Mouse (Mus musculus): ENCODE measurements around the gene Ppp1r35. TPM values are rescaled to one million over a fixed set of nuclear protein-coding genes. Genes with fewer than 3 reads are reported as not detected.
"Not testable (repeated sequence)": the region's sequence is repeated elsewhere in the genome, so short reads cannot be mapped to it uniquely, and the experiment has no call there.

The Ppp1r35 gene
- total RNA-seq, 2 experiments from 2014 or later, result 26.0 to 29.2 TPM

DNA sequence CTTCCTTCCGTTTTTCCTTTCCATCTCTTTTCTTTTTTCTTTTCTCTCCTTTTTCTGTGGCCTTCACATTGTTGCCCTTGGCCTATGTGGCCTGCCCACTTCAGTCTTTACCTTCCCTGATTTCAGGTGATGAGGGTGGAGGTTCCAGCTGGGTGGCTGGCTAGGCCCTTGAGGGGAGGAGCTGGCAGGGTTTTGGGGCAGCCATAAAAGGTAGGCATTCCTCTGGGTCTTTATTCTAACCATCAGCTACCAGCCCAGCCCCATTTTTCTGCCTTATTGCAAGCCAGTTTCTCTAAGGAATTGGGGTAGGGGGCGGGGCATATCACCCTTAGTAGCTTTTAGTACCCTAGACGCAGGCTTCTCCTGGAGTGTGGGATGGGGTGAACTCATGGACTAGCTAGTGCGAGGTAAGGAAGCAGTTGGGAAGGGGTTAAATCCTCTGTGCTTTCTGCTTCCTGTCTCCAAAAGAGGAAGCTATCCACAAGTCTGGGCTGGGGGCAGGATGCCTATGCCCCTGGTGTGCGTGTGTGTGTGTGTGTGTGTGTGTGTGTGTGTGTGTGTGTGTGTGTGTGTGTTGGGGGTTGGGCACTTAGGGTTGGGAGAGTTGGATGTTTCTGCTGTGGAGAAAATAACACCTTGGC, 30.4 kb upstream of the Ppp1r35 start:
- no peak for DNase-seq (ENCODE audit: low spot score in 2 of 2)
- intact Hi-C loops (cut with DNase I), result loop anchor here (5.0 kb wide), 1 partner anchor 91 kb away; no protein-coding TSS in a partner anchor

GRCm38 (mm10) chr5:137749196-137749836, 29.3 kb upstream of the Ppp1r35 start:
- no peak for DNase-seq (ENCODE audit: low spot score in 2 of 2)
- intact Hi-C loops (cut with DNase I), result loop anchor here (5.0 kb wide), 1 partner anchor 92 kb away; no protein-coding TSS in a partner anchor

DNA sequence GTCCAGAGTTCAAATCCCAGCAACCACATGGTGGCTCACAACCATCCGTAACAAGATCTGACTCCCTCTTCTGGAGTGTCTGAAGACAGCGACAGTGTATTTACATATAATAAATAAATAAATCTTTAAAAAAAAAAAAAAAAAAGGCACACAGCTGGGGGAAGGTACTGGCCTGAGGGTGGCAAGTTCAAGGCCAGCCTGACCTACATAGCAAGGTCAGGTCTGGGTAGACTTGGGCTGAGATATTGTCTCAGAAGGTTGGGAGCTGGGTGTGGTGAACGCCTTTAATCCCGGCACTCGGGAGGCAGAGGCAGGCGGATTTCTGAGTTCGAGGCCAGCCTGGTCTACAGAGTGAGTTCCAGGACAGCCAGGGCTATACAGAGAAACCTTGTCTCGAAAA, 28.4 kb upstream of the Ppp1r35 start:
- DNase-seq (ENCODE audit: low spot score in 2 of 2); intact Hi-C loops (cut with DNase I): not testable (repeated sequence)

DNA sequence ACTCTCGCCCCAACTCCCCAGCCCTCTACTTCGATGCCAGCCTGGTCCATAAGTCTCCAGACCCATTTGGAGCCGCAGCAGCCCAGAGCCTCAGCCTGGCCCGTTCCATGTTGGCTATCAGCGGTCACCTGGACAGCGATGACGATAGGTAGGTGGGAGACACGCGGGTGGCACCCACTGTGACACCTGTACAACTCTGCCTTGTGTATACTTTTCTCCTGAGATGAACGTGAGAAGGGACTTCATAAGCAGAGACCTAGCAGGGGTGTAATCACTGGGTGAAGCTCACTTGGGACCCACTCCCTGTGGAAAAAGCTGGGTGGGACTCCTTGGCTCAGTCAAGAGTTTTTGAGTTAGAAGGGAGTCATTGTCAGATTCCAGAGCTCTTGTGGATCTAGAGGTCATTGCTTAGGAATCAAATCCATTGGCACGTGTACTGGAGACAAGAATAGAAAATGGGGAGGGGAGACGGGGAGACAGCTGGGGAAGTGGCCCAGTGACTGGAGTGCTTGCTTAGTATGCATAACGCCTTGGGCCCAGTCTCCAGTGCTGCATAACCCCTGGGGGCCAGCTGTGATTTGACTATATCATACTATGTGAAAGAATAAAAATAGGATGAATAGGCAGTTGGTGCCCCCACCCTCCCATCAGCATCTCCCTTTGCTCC, 27.3 kb upstream of the Ppp1r35 start:
- intact Hi-C loops (cut with DNase I), result no loop called here
- no peak for DNase-seq (ENCODE audit: low spot score in 2 of 2)

- intact Hi-C loops (cut with DNase I), result no loop called here
- no peak for DNase-seq (ENCODE audit: low spot score in 2 of 2)
Observed at GRCm38 (mm10) chr5:137751988-137752387, 26.7 kb upstream of the Ppp1r35 start.

DNA sequence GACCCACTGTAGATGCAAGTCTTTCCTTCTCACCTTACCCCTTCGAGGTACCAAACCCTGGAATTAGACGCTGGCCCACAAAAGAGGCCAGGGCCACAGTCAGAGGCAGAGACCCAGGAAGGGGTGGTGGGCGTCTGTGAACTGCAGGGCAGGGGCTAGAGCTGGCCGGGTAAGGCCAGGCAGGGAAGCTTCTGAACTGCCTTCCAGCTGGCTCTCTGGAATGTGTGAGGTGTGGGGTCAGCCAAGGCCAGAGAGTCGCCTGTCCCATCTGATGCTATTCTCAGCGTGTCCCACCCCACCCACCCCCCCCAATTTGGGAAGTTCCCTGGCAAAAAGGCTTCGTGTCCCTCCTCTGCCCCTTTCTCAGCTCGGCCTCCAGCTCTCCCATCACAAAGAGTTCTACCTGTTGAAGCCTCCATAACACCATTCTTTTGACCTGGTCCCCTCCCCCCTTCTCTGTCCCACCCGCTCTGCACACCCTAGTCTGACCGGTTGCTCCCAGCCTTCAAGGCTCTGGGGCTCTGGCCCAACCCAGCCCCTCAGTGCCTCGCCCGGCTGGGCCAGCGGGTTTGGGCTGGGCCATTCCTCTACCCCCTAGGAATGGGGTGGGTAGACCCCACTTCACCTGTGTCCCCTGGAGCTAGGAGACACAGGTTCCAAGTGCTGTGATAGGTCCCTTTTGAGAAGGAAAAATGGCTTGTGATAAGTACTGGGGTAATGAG, 25.4 kb upstream of the Ppp1r35 start:
- intact Hi-C loops (cut with DNase I), result no loop called here
- DNase-seq (ENCODE audit: low spot score in 2 of 2), result no peak

DNA sequence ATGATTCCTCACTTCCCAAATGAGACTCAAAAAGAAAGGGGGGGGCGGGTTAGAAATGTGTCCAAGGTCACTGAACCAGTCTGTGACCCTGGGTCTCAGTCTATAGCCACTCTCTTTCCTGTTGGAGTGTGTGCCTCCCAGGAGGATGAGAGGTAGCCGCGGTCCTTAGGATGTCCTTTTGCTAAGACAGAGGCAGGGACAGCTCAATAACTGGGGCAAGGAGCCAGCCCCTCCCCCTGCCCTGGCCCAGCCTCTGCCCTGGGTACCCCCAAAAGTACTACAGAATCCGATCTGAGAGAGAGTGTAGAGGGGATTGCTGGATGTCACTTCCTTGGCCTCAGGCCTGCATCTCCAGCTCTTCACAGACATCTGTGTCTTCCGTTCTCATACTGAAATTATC, 23.2 kb upstream of the Ppp1r35 start:
- DNase-seq (ENCODE audit: low spot score in 2 of 2), result no peak
- intact Hi-C loops (cut with DNase I), result no loop called here

GRCm38 (mm10) chr5:137756106-137756505, 22.5 kb upstream of the Ppp1r35 start:
- DNase-seq (ENCODE audit: low spot score in 2 of 2), result no peak
- intact Hi-C loops (cut with DNase I), result no loop called here

GRCm38 (mm10) chr5:137756882-137757661, 21.6 kb upstream of the Ppp1r35 start:
- intact Hi-C loops (cut with DNase I), result no loop called here
- peak; percentile 93 to 95 for DNase-seq (ENCODE audit: low spot score in 2 of 2)

GRCm38 (mm10) chr5:137757887-137758286, 20.8 kb upstream of the Ppp1r35 start:
- intact Hi-C loops (cut with DNase I), result no loop called here
- DNase-seq (ENCODE audit: low spot score in 2 of 2), result peak; percentile 76 to 91

- intact Hi-C loops (cut with DNase I), result no loop called here
- no peak for DNase-seq (ENCODE audit: low spot score in 2 of 2)
Observed at GRCm38 (mm10) chr5:137758921-137759534, 19.6 kb upstream of the Ppp1r35 start.

- intact Hi-C loops (cut with DNase I), result loop anchor here (10.0 kb wide), 1 partner anchor 275 kb away; no protein-coding TSS in a partner anchor
- DNase-seq (ENCODE audit: low spot score in 2 of 2), result peak; percentile 87 to 94
Observed at GRCm38 (mm10) chr5:137759971-137760412, 18.7 kb upstream of the Ppp1r35 start.

DNA sequence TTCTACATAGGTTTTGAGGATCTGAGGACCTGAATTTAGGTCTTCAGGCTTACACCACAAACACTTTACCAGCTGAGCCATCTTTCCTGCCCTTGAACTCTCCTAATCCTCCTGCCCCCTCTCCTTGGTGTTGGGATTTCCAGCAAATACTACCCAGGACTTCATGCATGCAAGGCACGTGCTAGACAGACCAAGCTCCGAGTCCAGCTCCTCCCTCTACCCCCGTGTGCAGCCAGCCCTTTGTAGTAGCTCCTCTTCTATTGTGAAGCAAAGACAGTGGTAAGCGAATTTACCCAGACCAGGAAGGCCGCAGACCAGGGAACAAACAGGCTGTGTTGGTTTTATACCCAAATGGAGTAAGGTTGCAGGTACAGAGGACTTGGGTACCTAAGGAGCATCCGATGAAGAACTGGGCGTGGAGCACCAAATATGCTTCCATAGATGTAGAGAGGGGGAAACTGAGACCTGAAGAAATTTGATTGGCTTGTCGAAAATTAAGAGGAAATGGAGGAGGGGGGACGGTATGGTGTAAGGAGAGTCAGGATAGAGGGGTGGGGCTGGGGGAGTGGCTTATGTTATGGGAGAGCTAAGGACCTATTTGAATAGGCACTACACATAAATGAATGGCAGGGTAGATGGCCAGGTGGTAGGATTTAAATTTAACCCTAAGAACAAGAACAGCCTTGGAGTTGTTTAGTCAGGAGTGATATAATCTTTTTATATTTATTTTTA, 13.9 kb upstream of the Ppp1r35 start:
- intact Hi-C loops (cut with DNase I), result loop anchor here (10.0 kb wide), 1 partner anchor 280 kb away; no protein-coding TSS in a partner anchor
- DNase-seq (ENCODE audit: low spot score in 2 of 2), result no peak

DNA sequence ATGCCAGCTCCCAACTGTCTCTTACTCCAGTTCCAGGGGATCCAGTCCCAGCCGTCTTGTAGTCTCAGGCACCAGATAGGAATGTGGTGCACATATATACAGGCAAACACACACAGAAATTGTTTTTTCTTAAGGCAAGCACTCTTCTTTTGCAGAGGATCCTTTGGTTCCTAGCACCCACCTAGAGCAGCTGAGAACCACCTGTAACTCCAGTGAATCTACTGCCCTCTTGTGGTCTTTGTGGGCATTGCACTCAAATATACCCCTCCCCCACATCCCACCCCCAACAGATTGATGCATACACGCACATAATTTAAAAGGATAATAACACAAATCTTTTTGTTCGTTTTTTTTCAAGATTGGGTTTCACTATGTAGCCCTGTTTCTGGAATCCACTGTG, 12.4 kb upstream of the Ppp1r35 start:
- DNase-seq (ENCODE audit: low spot score in 2 of 2), result no peak
- intact Hi-C loops (cut with DNase I), result loop anchor here (10.0 kb wide), 1 partner anchor 281 kb away; no protein-coding TSS in a partner anchor

- intact Hi-C loops (cut with DNase I), result loop anchor here (10.0 kb wide), 1 partner anchor 284 kb away; no protein-coding TSS in a partner anchor
- DNase-seq (ENCODE audit: low spot score in 2 of 2), result no peak
Observed at GRCm38 (mm10) chr5:137768475-137768874, 10.2 kb upstream of the Ppp1r35 start.

- intact Hi-C loops (cut with DNase I), result no loop called here
- no peak for DNase-seq (ENCODE audit: low spot score in 2 of 2)
Observed at GRCm38 (mm10) chr5:137770709-137771108, 7.9 kb upstream of the Ppp1r35 start.

DNA sequence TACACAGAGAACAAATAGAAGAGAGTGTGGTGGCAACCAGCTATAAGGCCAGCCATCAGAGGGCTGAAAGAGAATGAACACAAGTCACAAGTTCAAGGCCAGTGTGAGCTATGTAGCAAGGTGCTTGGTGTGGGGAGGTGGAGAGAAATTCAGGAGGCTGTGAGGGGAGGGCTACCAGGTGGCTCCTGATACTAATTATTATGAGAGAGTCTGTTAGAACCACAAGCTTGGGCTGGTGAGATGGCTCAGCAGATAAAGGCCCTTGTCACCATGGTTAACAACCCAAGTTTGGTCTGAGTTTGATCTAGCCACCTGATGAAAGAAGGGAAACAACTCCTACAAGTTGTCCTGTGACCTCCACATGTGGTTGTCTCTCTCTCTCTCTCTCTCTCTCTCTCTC, 5.9 kb upstream of the Ppp1r35 start:
- DNase-seq (ENCODE audit: low spot score in 2 of 2), result no peak

More for the DNA sequence above, 5.9 kb upstream of the Ppp1r35 start:
- intact Hi-C loops (cut with DNase I), result no loop called here

Data from left cerebral cortex, postnatal 14 days (tissue).